Mouse (Mus musculus) neural tube, embryonic 12.5 days (tissue): ENCODE data around the gene Tal1. TPM values are rescaled to one million over a fixed set of nuclear protein-coding genes. Genes with fewer than 3 reads are reported as not detected.

ENCODE experiments used
- ATAC-seq: fragments of 200-750 bp; cut with Nextera tagmentation; 2 replicates; pipeline ENCODE4 v1.8.0; 2017; ENCODE audit warnings: low read depth, mild to moderate bottlenecking, moderate TSS enrichment, moderate library complexity; ENCODE audit not compliant: low FRiP score
- H3K27ac ChIP-seq: fragments of 300-500 bp; sonication (generic); 2 replicates; pipeline ENCODE4 v1.5.1; 2016
- H3K27me3 ChIP-seq: fragments of 300-500 bp; sonication (generic); replicated peaks from 2 replicates; pipeline ENCODE4 v1.6.1; 2016; ENCODE audit warnings: mild to moderate bottlenecking
- H3K36me3 ChIP-seq: fragments of 300-500 bp; sonication (generic); 2 replicates; pipeline ENCODE4 v1.6.1; 2016; ENCODE audit warnings: mild to moderate bottlenecking
- H3K4me1 ChIP-seq: fragments of 300-500 bp; sonication (generic); 2 replicates; pipeline ENCODE4 v1.6.1; 2016
- H3K4me2 ChIP-seq: fragments of 300-500 bp; sonication (generic); replicated peaks from 2 replicates; pipeline ENCODE4 v1.6.1; 2016; ENCODE audit warnings: mild to moderate bottlenecking
- H3K4me3 ChIP-seq: fragments of 300-500 bp; sonication (generic); 2 replicates; pipeline ENCODE4 v1.5.1; 2016
- H3K9ac ChIP-seq: fragments of 300-500 bp; sonication (generic); 2 replicates; pipeline ENCODE4 v1.6.1; 2016; ENCODE audit warnings: mild to moderate bottlenecking
- H3K9me3 ChIP-seq: fragments of 300-500 bp; sonication (generic); 2 replicates; pipeline ENCODE4 v1.6.1; 2016; ENCODE audit warnings: mild to moderate bottlenecking
- WGBS: fragments of 180-500 bp; shearing (Covaris S2); methylation state at CpG from one replicate; pipeline ENCODE4 v1.1.7; 2016; 5-methylcytosine and 5-hydroxymethylcytosine counted together
- polyA plus RNA-seq: library from polyadenylated mRNA; unstranded; fragments of >200 nt; fragmentation: Nextera tagmentation; extraction: Ambion mirVana; gene quantifications from 2 replicates; pipeline ENCODE4 v1.2.1, GENCODE M21; 2016

The Tal1 gene
- polyA plus RNA-seq, 1 experiment from 2014 or later = 3.0 TPM

- H3K4me2 ChIP-seq = no peak overlapping the region
- no peak overlapping the region for H3K9ac ChIP-seq
- peaks cover 6% of the 10 kb centered on the region for H3K27me3 ChIP-seq
- no peak overlapping the region for H3K4me3 ChIP-seq
- no peak overlapping the region for H3K27ac ChIP-seq
- no peaks in the 10 kb centered on the region for H3K9me3 ChIP-seq
- 44% methylated on average over 3 of the region's 3 CpGs for whole genome bisulfite sequencing
- ATAC-seq = no peak
- no peaks in the 10 kb centered on the region for H3K36me3 ChIP-seq
- peaks cover 21% of the 10 kb centered on the region for H3K4me1 ChIP-seq
Observed at GRCm38 (mm10) chr4:115075204-115075915, 19.1 kb downstream of the Tal1 start.

GRCm38 (mm10) chr4:115078892-115079820 is 22.9 kb downstream of the Tal1 start:
- H3K36me3 ChIP-seq = no peaks in the 10 kb centered on the region
- H3K4me1 ChIP-seq = peaks cover 21% of the 10 kb centered on the region
- H3K9me3 ChIP-seq = no peaks in the 10 kb centered on the region
- H3K27me3 ChIP-seq = peaks cover 4% of the 10 kb centered on the region; the same call in 1 of the 2 replicates
- 0 out of 2 replicates have a peak overlapping the region, but pooled peaks have one; percentile 2 for H3K27ac ChIP-seq
- H3K4me3 ChIP-seq = no peak overlapping the region
- 12% methylated on average over 10 of the region's 10 CpGs for WGBS
- ATAC-seq = peak; percentile 90
- H3K9ac ChIP-seq = 0 out of 2 replicates have a peak overlapping the region, but pooled peaks have one; percentile 26
- H3K4me2 ChIP-seq = peak overlapping the region; percentile 10

- Histone ChIP-seq H3K4me2 (peak overlapping the region; percentile 10), H3K27ac (no peak overlapping the region), H3K4me3 (no peak overlapping the region), H3K36me3 (no peaks in the 10 kb centered on the region), H3K27me3 (peaks cover 4% of the 10 kb centered on the region; the same call in 1 of the 2 replicates), H3K4me1 (peaks cover 21% of the 10 kb centered on the region), H3K9ac (peak overlapping the region; percentile 26; the same call in 1 of the 2 replicates), H3K9me3 (no peaks in the 10 kb centered on the region)
- WGBS = 8% methylated on average over 5 of the region's 5 CpGs
- ATAC-seq = peak; percentile 23; the same call in 1 of the 2 replicates
Observed at GRCm38 (mm10) chr4:115079821-115080349, 23.7 kb downstream of the Tal1 start.

GRCm38 (mm10) chr4:115083031-115083430 is 26.8 kb downstream of the Tal1 start:
- Histone ChIP-seq H3K4me2 (no peak overlapping the region), H3K9ac (no peak overlapping the region), H3K27ac (no peak overlapping the region), H3K36me3 (no peaks in the 10 kb centered on the region), H3K4me1 (peaks cover 21% of the 10 kb centered on the region), H3K4me3 (no peak overlapping the region), H3K27me3 (peaks cover 6% of the 10 kb centered on the region), H3K9me3 (no peaks in the 10 kb centered on the region)
- WGBS = 76% methylated on average over 3 of the region's 3 CpGs
- no peak for ATAC-seq

GRCm38 (mm10) chr4:115085522-115086095 is 29.4 kb downstream of the Tal1 start:
- Histone ChIP-seq H3K4me2 (no peak overlapping the region), H3K27me3 (peaks cover 18% of the 10 kb centered on the region), H3K9ac (no peak overlapping the region), H3K4me3 (no peak overlapping the region), H3K9me3 (no peaks in the 10 kb centered on the region), H3K27ac (no peak overlapping the region), H3K4me1 (no peaks in the 10 kb centered on the region), H3K36me3 (no peaks in the 10 kb centered on the region)
- peak; percentile 61; the same call in 1 of the 2 replicates for ATAC-seq
- 20% methylated on average over 6 of the region's 6 CpGs for WGBS

- no peak overlapping the region for H3K9ac ChIP-seq
- no peaks in the 10 kb centered on the region for H3K36me3 ChIP-seq
- no peak overlapping the region for H3K27ac ChIP-seq
- H3K4me3 ChIP-seq = no peak overlapping the region
- H3K27me3 ChIP-seq = peaks cover 18% of the 10 kb centered on the region
- ATAC-seq = no peak
- WGBS = 67% methylated on average over 4 of the region's 4 CpGs
- no peak overlapping the region for H3K4me2 ChIP-seq
- no peaks in the 10 kb centered on the region for H3K9me3 ChIP-seq
- H3K4me1 ChIP-seq = no peaks in the 10 kb centered on the region
Observed at GRCm38 (mm10) chr4:115086257-115086656, 30.0 kb downstream of the Tal1 start.

GRCm38 (mm10) chr4:115086763-115087415 is 30.7 kb downstream of the Tal1 start:
- ATAC-seq = no peak
- Histone ChIP-seq H3K9ac (no peak overlapping the region), H3K4me1 (no peaks in the 10 kb centered on the region), H3K27me3 (peaks cover 18% of the 10 kb centered on the region), H3K4me3 (no peak overlapping the region), H3K9me3 (no peaks in the 10 kb centered on the region), H3K4me2 (no peak overlapping the region), H3K27ac (no peak overlapping the region), H3K36me3 (no peaks in the 10 kb centered on the region)
- 54% methylated on average over 3 of the region's 3 CpGs for WGBS

- Histone ChIP-seq H3K4me2 (no peak within 1 kb of the TSS), H3K4me1 (no peaks in the 10 kb centered on the region), H3K27me3 (peaks cover 24% of the 10 kb centered on the region), H3K36me3 (no peaks in the 10 kb centered on the region), H3K4me3 (no peak within 1 kb of the TSS), H3K9ac (no peak within 1 kb of the TSS), H3K9me3 (no peaks in the 10 kb centered on the region), H3K27ac (no peak within 1 kb of the TSS)
- 26% methylated on average over 11 of the region's 11 CpGs for WGBS
- no peak for ATAC-seq
Observed at GRCm38 (mm10) chr4:115088611-115089338, 32.5 kb downstream of the Tal1 start, which contains the start of gene Pdzk1ip1. Gene Pdzk1ip1 (plus strand): TSS chr4:115088708.

GRCm38 (mm10) chr4:115090592-115090991 is 34.4 kb downstream of the Tal1 start:
- peaks cover 2% of the 10 kb centered on the region for H3K4me1 ChIP-seq
- no peaks in the 10 kb centered on the region for H3K9me3 ChIP-seq
- no peaks in the 10 kb centered on the region for H3K36me3 ChIP-seq
- H3K4me2 ChIP-seq = no peak overlapping the region
- H3K9ac ChIP-seq = no peak overlapping the region
- 66% methylated on average over 2 of the region's 2 CpGs for WGBS
- no peak for ATAC-seq
- H3K4me3 ChIP-seq = no peak overlapping the region
- H3K27ac ChIP-seq = no peak overlapping the region
- H3K27me3 ChIP-seq = peaks cover 38% of the 10 kb centered on the region

GRCm38 (mm10) chr4:115091806-115092205 is 35.6 kb downstream of the Tal1 start:
- H3K4me3 ChIP-seq = no peak overlapping the region
- H3K36me3 ChIP-seq = no peaks in the 10 kb centered on the region
- peaks cover 7% of the 10 kb centered on the region for H3K4me1 ChIP-seq
- no peak overlapping the region for H3K27ac ChIP-seq
- no peak overlapping the region for H3K9ac ChIP-seq
- no peaks in the 10 kb centered on the region for H3K9me3 ChIP-seq
- peaks cover 47% of the 10 kb centered on the region for H3K27me3 ChIP-seq
- no peak for ATAC-seq
- H3K4me2 ChIP-seq = no peak overlapping the region
- WGBS = 83% methylated on average over 3 of the region's 3 CpGs

GRCm38 (mm10) chr4:115093331-115093864 is 37.2 kb downstream of the Tal1 start:
- Histone ChIP-seq H3K27me3 (peaks cover 51% of the 10 kb centered on the region), H3K9ac (no peak overlapping the region), H3K9me3 (no peaks in the 10 kb centered on the region), H3K27ac (no peak overlapping the region), H3K4me2 (no peak overlapping the region), H3K4me3 (no peak overlapping the region), H3K36me3 (no peaks in the 10 kb centered on the region), H3K4me1 (peaks cover 7% of the 10 kb centered on the region)
- WGBS = 80% methylated on average over 4 of the region's 4 CpGs
- no peak for ATAC-seq
